Mouse (Mus musculus): Measurements from ENCODE around the gene Fgfbp3. TPM values are rescaled to one million over a fixed set of nuclear protein-coding genes. Genes with fewer than 3 reads are reported as not detected.
"Not testable (repeated sequence)": the region's sequence is repeated elsewhere in the genome, so short reads cannot be mapped to it uniquely, and the experiment has no call there.

The Fgfbp3 gene
- total RNA-seq, 2 experiments from 2014 or later, result 6.8 to 6.9 TPM

DNA sequence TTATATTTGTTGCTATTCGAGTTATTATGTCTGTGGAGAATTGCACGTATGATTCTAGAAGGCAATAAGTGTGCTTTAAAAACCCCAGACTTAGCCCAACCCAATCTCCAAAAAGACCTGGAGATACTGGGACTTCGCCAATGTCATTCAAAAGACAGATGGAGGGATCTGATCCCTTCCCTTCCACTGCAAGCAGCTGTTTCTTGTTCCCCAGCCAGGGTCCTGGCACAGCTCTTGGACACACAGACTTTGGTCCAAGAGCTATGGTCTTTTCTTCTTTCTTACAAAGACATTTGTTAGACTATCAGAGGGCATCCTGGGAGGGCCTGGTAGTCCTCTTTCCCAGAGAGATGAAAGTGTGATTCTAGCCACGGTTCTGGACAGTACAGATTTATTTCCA, 3.2 kb downstream of the Fgfbp3 start:
- DNase-seq (ENCODE audit: low spot score in 2 of 2), result no peak
- intact Hi-C loops (cut with DNase I), result loop anchor here (5.0 kb wide), 2 partner anchors 84 to 99 kb away; partner anchors contain the start of gene Tnks2

DNA sequence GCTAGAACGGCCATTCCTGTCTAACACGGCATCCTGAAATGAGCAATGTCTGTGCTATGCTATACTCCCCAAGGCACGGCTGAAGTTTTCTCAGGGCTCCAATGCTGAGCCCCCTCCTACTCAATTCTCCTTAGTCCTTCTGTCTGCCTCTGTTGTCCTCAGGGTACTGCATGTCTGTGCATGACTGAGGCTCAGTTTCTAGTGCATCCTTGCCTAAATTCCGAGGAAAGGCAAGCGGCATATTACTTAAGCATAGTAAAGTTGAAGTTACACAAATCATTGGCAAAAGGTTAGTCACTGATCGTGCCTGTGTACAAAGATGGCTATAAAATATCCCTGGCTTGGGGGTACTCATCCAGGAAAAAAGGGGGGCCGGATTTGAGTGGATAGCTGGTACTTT, 6.4 kb downstream of the Fgfbp3 start:
- intact Hi-C loops (cut with DNase I), result no loop called here

DNA sequence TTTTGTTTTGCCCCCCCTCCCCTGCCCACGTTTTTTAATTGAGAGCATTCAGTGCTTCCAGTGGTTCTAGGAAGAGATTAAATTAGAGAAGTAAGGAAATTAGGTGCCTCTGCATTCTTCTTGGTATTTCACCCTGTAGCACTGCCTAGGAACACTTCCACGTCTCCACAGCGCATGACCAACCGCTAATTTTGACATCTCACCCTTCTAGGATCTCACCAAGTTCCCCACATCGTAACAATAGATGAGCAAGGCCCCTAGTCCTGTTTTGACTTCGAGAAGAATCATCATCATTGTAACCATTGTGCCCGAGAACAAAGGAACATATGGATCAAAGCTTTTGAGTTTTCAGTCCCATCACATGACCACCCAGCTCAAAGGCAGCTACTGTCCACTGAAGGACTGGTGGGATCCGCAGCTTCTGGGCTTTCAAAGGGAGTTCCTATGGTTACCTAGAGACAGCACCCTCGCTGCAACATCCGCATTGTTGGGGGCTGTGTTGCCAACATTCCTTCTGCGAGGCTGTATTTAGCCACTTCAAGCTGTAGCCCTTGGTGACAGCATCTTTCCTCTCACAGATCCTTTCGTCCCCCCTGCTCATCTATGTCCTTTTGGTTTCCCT, 8.9 kb downstream of the Fgfbp3 start:
- peak; percentile 53 to 60 for DNase-seq (ENCODE audit: low spot score in 2 of 2)
- intact Hi-C loops (cut with DNase I), result no loop called here

More for the DNA sequence above, 6.4 kb downstream of the Fgfbp3 start:
- DNase-seq (ENCODE audit: low spot score in 2 of 2), result no peak

DNA sequence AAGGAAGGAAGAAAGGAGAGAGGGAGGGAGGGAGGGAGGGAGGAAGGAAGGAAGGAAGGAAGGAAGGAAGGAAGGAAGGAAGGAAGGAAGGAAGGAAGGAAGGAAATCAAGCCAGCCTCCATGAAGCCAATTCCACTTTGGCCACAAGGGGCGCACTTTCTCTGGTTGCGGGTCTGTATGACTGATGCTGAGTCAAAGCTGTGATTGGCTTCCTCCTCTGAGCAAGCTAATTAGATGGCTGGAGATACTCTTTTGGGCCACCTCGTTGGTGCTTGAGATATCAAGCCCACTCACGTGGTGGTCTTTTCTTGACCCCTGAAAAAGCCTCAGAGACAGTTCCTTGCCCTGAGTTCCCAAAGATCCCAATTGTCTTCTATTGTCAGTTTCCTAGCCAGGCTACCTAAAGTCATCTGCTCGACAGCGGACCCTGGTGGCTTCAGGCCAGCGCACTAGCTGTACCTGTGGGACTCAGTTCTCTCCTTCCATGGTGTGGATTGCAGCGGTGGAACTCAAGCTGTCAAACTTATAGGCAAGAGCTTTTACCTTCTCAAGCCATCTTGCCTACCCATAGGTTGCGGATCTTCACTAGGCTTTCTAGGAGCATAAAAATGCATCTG, 9.6 kb downstream of the Fgfbp3 start:
- intact Hi-C loops (cut with DNase I), result no loop called here
- DNase-seq (ENCODE audit: low spot score in 2 of 2), result peak in 1 of 2 experiments; percentile 25

DNA sequence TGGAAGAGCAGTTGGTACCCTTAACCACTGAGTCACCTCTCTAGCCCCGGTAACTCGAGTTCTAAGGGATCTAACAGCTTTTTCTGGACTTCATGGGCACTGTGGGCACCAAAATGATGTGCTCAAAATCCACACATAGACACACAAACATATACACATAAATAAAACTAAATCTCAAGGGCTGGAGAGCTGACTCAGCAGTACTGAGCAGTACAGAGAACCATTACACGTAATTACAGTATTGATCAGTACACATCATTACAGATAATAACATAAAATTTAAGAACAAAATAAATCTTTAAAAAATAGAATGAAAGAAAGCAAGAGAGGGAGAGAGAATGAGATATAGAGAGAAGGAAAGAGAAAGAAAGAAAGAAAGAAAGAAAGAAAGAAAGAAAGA, 10.3 kb downstream of the Fgfbp3 start:
- intact Hi-C loops (cut with DNase I), result no loop called here

DNA sequence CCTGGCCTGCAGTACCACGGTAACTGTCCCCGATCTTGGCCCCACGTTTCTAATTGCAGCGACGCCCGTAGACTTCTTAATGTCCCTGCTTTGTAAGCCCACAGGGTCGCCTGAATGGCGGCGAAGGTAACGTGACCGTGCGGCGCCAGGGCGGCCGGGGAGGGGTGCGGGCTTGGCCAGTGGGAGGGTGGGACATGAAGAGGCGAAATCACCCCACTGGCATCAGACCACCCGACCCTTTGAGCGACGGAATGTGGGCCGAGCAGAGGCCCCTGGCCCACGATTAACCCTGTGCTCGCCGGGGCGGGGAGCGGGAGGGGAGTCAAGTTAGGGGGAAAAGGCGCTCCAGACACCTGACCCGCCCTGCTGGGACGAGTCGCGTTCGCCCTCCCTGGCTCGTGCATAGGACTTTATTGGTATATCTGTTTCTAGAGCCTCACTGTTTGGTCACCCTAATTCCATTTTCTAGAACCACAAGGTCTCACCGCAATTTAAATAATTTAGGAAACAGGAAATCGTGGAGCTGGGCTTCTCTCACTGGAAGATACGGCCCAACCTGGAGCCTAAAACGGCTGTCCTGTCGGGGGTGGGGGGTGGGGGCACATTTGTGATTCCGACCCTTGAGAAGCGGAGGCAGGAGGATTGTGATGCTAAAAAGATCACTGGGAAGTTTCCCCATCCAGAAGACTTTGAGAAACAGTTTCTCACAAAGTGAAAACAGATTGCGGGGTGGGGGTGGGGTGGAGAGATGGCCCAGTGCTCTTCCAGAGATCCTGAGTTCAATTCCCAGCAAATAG, 15.0 kb downstream of the Fgfbp3 start:
- peak; percentile 41 to 49 for DNase-seq (ENCODE audit: low spot score in 2 of 2)
- intact Hi-C loops (cut with DNase I), result no loop called here

More for the DNA sequence above, 10.3 kb downstream of the Fgfbp3 start:
- DNase-seq (ENCODE audit: low spot score in 2 of 2), result no peak

DNA sequence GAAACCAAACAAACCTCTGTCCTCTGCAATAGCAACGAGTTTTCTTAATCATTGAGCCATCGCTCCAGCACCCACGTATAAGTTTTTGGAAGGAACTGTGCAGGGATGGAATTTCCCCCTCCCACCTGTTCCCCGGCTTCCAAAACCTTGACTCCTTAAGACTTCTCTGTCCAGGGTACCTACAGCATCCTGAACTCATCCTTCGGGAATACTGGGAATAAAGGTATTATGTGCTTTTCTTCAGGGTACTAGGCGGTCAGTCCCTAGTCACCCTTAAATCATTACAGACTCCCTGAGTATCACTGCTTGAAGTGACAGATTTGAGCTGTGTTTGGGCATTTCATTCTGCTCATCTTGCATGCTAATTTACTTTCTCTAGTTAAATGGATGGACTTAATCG, 16.0 kb downstream of the Fgfbp3 start:
- no peak for DNase-seq (ENCODE audit: low spot score in 2 of 2)
- intact Hi-C loops (cut with DNase I), result no loop called here

DNA sequence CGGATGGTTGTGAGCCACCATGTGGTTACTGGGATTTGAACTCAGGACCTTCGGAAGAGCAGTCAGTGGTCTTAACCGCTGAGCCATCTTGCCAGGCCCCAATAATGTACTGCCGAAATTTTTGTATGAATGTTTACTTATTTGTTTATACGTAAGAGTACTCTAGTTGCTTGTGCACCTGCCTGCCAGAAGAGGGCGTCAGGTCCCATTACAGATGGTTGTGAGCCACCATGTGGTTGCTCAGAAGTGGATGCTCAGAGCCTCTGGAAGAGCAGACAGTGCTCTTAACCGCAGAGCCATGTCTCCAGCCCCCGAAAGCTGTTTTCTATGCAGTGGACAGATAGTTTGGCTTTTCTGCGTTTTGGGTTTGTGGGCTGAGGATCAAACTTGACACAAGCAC, 21.6 kb downstream of the Fgfbp3 start:
- intact Hi-C loops (cut with DNase I), result no loop called here

DNA sequence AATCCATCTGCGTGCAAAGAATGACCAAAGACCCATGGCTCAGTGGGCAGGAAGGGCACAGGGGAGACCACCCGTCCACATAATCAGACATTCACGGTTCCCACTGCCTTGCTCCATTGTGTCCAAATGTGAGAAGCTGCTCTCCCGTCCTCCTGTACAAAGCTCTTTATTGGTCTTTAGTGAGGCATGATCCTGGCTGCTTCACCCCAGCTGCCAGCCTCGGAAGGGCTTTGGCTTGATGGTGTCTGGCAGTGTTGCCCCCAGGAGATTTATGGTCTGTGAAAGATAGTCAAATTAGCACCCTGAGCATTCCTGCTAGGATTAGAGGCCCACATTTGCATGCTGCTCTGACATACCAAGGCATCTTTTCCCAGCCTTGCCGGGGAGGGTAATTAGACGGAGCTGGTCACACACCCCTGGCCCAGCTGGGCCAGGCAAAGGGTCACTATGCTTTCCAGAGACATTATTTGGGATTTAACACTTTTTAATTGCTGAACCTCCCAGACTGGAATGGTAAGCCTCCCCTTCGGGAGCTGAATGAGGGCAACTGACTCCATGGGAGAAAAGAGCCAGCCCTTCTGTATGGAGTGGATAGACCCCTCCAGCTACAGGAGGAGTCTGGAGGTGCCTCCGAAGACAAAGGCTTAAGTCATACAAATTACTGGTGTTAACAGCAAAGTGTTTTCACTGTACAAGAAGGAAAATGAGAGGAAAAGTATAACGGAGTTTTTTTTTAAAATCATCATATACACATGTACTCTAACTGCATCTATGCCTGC, 22.4 kb downstream of the Fgfbp3 start:
- intact Hi-C loops (cut with DNase I), result no loop called here
- DNase-seq (ENCODE audit: low spot score in 2 of 2), result no peak

More for the DNA sequence above, 21.6 kb downstream of the Fgfbp3 start:
- no peak for DNase-seq (ENCODE audit: low spot score in 2 of 2)

DNA sequence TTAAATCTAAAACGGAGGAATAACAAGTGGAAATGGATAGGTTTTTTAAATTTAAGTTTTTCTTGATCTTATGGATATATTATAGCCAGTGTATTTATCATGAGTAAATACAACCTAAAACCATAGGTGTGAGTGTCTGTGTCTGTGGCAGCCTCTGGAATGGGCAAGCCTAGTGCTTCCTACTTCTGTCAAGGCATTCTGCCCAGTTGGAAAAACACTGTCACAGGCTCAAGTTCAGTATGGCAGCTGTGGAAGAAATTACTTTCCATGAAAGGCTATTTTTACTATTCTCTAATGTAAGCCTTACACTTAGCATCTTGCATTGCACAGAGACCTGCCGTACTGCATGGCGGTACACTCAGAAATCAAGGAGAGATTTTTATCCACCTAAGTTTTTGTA, 27.7 kb downstream of the Fgfbp3 start:
- intact Hi-C loops (cut with DNase I), result no loop called here
- no peak for DNase-seq (ENCODE audit: low spot score in 2 of 2)

DNA sequence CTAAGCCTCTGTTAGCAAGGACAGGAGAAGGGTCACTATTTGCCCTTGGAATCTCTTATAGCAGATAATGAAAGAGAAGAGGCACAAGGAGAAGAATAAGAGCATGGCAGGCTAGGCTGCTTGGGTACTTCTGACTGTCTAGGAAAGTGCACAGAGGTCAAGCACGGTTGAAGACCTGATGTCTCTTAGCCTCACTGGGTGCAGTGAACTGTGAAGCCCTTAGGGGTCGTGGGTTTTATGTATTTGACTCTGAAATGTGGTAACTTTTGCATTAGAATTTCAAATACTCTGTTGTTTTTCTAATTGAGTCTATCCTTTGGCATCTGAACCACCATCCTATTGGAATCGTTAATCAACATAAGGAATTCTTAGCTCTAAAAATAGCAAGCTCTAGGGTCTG, 31.7 kb downstream of the Fgfbp3 start:
- intact Hi-C loops (cut with DNase I), result no loop called here
- no peak for DNase-seq (ENCODE audit: low spot score in 2 of 2)

DNA sequence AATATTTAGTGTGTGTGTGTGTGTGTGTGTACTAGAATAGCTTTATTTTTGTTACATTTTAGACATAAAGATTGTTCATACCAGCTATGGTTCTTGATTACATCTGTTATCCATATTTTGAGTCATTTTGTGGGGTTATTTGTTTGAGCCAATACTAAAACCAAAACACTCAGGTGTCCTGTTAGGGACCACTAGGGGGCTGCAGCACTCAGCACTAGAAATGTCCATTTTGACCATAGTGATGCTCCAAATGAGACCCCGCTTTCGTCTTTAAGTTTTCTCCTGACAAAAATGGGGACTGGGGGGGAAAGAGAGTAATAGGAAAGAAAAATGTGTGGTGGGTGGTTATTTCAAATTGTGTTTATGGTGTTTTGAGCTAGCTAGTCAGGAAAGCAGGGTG, 33.1 kb downstream of the Fgfbp3 start:
- no peak for DNase-seq (ENCODE audit: low spot score in 2 of 2)
- intact Hi-C loops (cut with DNase I), result no loop called here

DNA sequence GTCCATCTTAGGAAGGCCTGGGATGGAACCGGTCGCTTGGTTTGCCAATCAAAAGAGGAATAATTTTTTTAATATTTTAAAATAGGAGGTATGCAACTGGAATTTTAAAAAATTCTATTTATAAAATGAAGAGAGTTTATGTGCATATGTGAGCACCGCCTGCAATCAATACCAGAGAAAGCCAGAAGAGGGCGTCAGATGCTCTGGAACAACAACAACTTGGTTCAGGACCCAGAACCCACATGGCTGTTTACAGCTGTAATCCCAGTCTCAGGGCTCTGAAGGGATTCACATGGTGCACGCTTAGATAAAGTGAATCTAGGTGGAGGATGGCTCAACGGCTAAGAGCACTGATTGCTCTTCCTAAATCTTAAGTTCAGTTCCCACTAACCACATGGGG, 36.3 kb downstream of the Fgfbp3 start:
- intact Hi-C loops (cut with DNase I), result no loop called here
- DNase-seq (ENCODE audit: low spot score in 2 of 2), result no peak

DNA sequence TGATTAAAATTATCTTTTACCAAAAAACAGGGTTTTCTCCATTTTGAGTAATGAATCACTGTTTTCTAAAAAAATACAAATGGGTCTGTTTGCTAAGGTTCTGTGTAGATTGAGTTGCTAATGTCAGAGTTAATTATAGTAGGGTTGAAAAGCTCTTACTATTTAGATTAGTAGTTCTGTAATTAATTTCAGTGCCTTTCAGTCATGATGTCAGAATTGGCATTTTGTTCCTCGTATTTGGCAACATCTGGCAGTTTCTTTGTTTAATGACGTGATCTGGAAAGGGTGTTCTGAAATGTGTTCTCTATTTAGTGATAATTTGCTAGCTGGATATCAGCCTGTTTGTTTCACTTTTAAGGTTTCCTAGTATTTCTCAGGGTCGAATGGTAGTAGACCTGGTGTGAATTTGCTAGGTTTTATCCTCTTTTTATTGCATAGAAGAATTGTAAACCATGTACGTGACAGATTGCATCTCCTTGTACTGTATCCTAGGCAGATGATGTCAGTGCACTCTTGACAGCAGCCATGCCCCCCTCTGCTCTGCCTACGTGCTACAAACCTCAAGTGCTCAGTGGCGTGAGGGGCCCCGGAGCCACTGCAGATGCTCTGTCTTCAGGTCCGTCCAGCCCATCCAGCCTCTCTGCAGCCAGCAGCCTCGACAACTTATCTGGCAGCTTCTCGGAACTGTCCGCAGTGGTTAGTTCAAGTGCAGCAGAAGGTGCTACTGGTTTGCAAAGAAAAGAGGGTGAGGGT, 40.5 kb downstream of the Fgfbp3 start:
- intact Hi-C loops (cut with DNase I), result loop anchor here (10.0 kb wide), 1 partner anchor 116 kb away; no protein-coding TSS in a partner anchor
- no peak for DNase-seq (ENCODE audit: low spot score in 2 of 2)

DNA sequence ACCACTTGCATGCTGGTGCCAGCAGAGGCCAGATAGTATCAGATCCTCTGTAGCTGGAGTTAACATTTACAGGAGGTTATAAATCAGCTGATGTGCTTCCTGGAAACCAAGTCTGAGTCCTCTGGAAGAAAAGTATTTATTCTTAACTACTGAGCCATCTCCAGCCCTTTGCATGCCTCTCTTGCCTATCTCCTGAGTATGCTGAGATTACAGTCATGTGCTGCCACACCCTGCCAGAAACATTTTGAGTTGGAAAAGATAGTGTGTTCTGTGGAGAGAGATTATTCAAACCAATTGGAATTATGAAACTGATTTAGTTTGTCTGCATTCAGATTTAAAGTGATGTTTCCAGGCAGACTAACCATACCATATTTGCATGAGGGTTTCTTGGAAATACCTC, 42.1 kb downstream of the Fgfbp3 start:
- no peak for DNase-seq (ENCODE audit: low spot score in 2 of 2)
- intact Hi-C loops (cut with DNase I), result loop anchor here (10.0 kb wide), 1 partner anchor 117 kb away; no protein-coding TSS in a partner anchor

DNA sequence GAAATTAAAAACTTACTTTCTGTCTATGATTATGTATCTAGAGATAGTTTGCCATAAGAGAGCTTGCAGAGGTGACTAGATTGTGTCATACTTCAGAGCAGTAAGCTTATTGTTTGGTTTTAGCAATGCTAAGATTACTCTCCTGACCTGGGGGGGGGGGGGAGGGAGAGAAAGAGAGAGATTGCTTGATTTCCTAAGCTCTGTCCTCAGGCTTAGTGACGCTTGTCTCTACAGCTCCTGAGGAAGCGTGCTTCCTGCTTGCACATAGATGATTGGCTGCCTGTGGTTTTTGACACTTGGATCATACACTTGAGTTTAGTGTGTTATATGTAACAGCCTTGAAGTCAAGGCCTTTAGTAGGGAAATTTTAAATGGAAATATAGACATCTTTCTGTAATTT, 44.8 kb downstream of the Fgfbp3 start:
- DNase-seq (ENCODE audit: low spot score in 2 of 2), result no peak
- intact Hi-C loops (cut with DNase I), result loop anchor here (10.0 kb wide), 1 partner anchor 120 kb away; no protein-coding TSS in a partner anchor

DNA sequence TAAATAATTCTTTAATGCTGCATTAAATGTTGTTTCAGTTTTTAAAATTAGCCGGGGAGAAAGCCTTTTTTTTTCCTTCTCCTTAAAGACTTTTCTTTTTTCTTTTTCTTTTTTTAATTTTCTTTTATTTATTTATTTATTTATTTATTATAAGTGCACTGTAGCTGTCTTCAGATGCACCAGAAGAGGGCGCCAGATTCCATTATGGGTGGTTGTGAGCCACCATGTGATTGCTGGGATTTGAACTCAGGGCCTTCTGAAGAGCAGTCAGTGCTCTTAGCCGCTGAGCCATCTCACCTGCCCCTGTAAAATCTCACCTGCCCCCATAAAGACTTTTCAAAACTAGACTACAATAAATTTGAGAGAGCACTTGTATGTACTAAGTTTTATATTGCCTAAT, 50.7 kb downstream of the Fgfbp3 start:
- intact Hi-C loops (cut with DNase I), result loop anchor here (5.0 kb wide), 1 partner anchor 51 kb away; no protein-coding TSS in a partner anchor
- DNase-seq (ENCODE audit: low spot score in 2 of 2), result not testable (repeated sequence)

All from left cerebral cortex, postnatal 36 days (tissue).